Mouse (Mus musculus): ENCODE data around the gene 4931428F04Rik. TPM values are rescaled to one million over a fixed set of nuclear protein-coding genes. Genes with fewer than 3 reads are reported as not detected.
"Not testable (repeated sequence)": the region's sequence is repeated elsewhere in the genome, so short reads cannot be mapped to it uniquely, and the experiment has no call there.

The 4931428F04Rik gene
- polyA plus RNA-seq, 1 experiment from 2014 or later: 10.5 TPM

DNA sequence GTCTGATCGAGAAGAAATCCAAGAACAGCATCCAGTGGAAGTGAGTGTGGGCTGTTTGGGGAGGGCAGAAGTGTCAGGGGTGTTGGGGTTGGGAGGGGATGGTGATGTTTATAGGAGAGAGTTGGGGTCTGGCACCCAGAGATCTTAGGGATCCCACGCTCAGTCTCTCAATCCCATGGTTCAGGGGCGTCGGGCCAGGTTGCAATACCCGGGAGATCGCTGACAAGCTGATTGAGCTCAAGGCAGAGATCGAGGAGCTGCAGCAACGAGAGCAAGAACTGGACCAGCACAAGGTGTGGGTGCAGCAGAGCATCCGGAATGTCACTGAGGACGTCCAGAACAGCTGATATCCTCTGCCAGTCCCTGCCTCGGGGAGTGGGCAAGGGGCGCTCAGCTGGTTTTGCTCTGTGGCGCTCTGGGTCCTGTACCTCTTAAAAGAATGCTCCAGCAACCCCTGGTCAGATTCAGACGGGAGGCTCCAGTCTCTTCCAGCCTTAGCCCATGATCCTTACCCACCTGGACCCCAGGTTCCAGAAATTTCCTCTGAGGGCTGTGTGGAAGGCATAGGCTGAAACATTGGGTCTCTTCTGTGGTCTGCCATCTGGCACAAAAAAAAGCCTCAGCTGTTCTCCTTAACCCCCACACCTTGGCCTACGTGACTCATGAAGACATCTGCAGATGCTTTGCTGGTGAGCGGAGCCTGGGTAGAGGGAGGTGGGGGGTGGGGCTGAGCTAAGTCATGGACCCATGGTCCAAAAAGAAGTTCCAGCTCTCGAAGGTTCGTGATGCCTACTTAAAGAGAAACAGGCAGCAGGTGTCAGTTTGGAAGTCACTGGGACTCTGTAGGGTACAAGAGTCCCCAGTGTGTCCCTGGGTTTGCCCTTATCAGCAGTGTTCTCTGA lies 8.9 kb upstream of the 4931428F04Rik start:
- H3K27me3 ChIP-seq (ENCODE audit: insufficient read depth, low read length): no peaks in the 10 kb centered on the region
- peak overlapping the region; percentile 97 for H3K4me3 ChIP-seq (ENCODE audit: low read length)
- peaks cover 19% of the 10 kb centered on the region for H3K4me1 ChIP-seq (ENCODE audit: insufficient read depth, low read length)
- no peak overlapping the region; the same call in 1 of the 2 replicates for H3K27ac ChIP-seq (ENCODE audit: low read length)
- H3K4me2 ChIP-seq (replicated peaks; ENCODE audit: low read depth, low read length): peak overlapping the region; percentile 97
- peaks cover 41% of the 10 kb centered on the region for H3K36me3 ChIP-seq (ENCODE audit: insufficient read depth, low read length)
- peak overlapping the region; percentile 88 for H3K9ac ChIP-seq (replicated peaks; ENCODE audit: low read length)
- H3K9me3 ChIP-seq (ENCODE audit: low read length): no peaks in the 10 kb centered on the region
- ATAC-seq (ENCODE audit: low FRiP score, low TSS enrichment): no peak
- 52% methylated on average over 18 of the region's 18 CpGs for whole genome bisulfite sequencing

DNA sequence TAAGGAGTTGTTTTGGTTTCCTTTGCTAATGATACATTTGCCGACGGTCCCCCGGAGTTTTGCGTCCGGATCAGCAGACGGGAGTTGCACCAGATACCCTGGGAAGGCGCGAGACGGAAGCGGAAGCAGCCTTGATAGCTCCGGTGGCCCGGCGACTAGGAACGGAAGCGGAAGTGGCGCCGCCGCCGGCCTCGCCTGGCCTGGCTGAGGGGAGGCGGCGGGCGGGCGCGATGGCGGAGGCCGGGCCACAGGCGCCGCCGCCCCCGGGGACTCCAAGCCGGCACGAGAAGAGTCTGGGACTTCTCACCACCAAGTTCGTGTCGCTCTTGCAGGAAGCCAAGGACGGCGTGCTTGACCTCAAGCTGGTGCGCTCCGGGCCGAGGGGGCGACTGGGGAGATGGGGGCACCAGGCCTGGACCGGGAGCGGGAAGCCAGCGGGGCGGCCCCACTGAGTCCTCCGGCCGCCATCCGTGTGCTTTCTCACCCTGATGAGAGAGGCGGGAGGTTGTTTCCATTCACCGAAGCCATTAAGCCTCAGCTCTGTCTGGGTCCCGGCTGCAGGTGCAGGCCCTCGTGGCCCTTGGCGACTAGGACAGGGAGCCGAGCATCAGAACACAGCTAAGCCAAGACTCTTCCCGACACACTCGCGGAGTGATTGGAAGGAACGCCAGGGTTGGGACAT lies 8.0 kb upstream of the 4931428F04Rik start, which contains the start of gene E2f4:
TSS of gene E2f4 (plus strand) at position 153 of the 682 bp plus-strand sequence.
- WGBS: under 1% methylated on average over 55 of the region's 58 CpGs
- Histone ChIP-seq H3K9me3 (ENCODE audit: low read length) (no peaks in the 10 kb centered on the region), H3K27me3 (ENCODE audit: insufficient read depth, low read length) (no peaks in the 10 kb centered on the region), H3K4me2 (replicated peaks; ENCODE audit: low read depth, low read length) (peak within 1 kb of the TSS; percentile 97), H3K9ac (replicated peaks; ENCODE audit: low read length) (peak within 1 kb of the TSS; percentile 88), H3K27ac (ENCODE audit: low read length) (peak within 1 kb of the TSS; percentile 66), H3K4me1 (ENCODE audit: insufficient read depth, low read length) (peaks cover 19% of the 10 kb centered on the region), H3K36me3 (ENCODE audit: insufficient read depth, low read length) (peaks cover 34% of the 10 kb centered on the region), H3K4me3 (ENCODE audit: low read length) (peak within 1 kb of the TSS; percentile 97)
- peak; percentile 89 for ATAC-seq (ENCODE audit: low FRiP score, low TSS enrichment)

DNA sequence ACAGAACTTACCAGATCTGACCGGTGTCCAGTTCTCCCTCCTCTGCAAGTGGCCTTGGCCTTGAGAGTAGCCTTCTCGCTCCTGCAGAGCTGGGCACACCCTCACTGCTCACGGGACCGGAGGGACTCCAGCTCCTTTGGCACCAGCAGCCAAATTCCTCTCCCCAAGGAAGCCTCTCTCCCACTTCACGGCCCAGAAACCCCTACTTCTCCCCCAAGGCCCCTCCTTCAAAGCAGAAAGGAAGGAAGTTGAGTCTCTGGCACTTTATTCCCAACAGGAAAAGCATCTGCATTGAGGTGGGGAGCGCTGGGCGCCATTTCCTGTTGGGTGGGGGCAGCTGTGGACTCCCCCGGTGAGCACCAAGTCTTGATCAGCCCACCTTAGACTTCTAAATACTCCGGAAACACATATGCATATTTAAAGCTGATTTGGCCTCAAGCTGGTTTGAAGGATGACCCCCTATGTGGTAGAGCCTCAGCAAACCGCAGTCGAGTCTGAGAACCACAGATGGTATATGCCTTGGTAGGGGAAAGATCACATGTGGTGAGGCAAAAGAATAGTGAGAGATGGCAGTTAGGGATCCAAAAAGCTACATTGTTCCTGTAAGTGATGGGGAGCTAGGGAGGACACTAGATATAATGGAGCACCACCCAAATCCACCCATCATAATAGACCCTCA lies 6.4 kb upstream of the 4931428F04Rik start, which contains the start of gene Exoc3l:
TSS of gene Exoc3l (minus strand) at position 207 of the 679 bp plus-strand sequence.
- Histone ChIP-seq H3K27me3 (ENCODE audit: insufficient read depth, low read length) (no peaks in the 10 kb centered on the region), H3K4me2 (replicated peaks; ENCODE audit: low read depth, low read length) (peak within 1 kb of the TSS; percentile 97), H3K4me3 (ENCODE audit: low read length) (peak within 1 kb of the TSS; percentile 97), H3K9ac (replicated peaks; ENCODE audit: low read length) (peak within 1 kb of the TSS; percentile 24; the same call in 1 of the 2 replicates), H3K27ac (ENCODE audit: low read length) (peak within 1 kb of the TSS; percentile 66), H3K4me1 (ENCODE audit: insufficient read depth, low read length) (peaks cover 19% of the 10 kb centered on the region), H3K9me3 (ENCODE audit: low read length) (no peaks in the 10 kb centered on the region), H3K36me3 (ENCODE audit: insufficient read depth, low read length) (peaks cover 18% of the 10 kb centered on the region)
- WGBS: 56% methylated on average over 11 of the region's 11 CpGs
- no peak for ATAC-seq (ENCODE audit: low FRiP score, low TSS enrichment)

DNA sequence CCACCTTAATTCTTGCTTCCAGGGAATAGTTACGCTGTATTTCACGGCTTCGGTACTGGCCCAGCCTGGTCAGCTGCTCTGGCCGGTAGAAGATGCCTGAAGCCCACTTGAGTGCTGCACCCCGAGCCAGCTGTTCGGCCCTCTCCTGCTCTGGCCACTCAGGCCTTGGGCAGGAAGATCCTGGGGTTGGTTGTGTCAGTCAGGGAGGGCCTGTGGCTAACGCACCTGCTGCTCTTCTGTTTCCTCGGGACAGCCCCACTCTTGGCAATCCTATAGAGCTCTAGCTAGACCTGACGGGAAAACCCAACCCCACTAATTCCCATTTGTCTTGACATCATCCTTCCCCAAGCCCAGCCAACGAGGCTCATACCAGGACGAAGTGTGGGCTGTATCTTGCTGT lies 5.6 kb upstream of the 4931428F04Rik start:
- H3K27ac ChIP-seq (ENCODE audit: low read length): peak overlapping the region; percentile 66
- 69% methylated on average over 11 of the region's 11 CpGs for WGBS
- peak overlapping the region; percentile 45 for H3K4me2 ChIP-seq (replicated peaks; ENCODE audit: low read depth, low read length)
- peak overlapping the region; percentile 24; the same call in 1 of the 2 replicates for H3K9ac ChIP-seq (replicated peaks; ENCODE audit: low read length)
- peak overlapping the region; percentile 35 for H3K4me3 ChIP-seq (ENCODE audit: low read length)
- H3K36me3 ChIP-seq (ENCODE audit: insufficient read depth, low read length): peaks cover 10% of the 10 kb centered on the region
- peaks cover 6% of the 10 kb centered on the region for H3K27me3 ChIP-seq (ENCODE audit: insufficient read depth, low read length)
- no peaks in the 10 kb centered on the region for H3K9me3 ChIP-seq (ENCODE audit: low read length)
- ATAC-seq (ENCODE audit: low FRiP score, low TSS enrichment): no peak
- peaks cover 25% of the 10 kb centered on the region for H3K4me1 ChIP-seq (ENCODE audit: insufficient read depth, low read length)

DNA sequence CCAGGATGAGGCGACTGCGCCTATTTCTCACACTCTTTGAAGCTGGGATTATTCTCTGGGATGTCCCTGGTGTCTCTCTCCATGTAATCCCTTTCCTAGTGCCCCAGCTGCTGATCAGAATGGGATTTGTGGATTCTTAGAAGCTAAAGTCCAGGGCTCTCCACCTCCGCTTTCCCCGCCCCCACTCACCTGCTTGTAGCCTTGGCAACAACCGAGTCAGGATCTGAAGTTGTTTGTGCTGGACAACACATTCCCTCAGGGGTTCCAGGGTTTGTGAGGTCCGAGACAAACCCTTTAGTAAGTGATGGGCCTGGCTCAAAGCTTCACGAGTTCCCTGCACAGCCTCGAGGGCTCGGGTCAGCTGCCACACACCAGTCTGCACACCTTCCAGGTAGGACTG lies 5.1 kb upstream of the 4931428F04Rik start:
- peak overlapping the region; percentile 45 for H3K4me2 ChIP-seq (replicated peaks; ENCODE audit: low read depth, low read length)
- H3K4me1 ChIP-seq (ENCODE audit: insufficient read depth, low read length): peaks cover 30% of the 10 kb centered on the region
- H3K9me3 ChIP-seq (ENCODE audit: low read length): no peaks in the 10 kb centered on the region
- 70% methylated on average over 9 of the region's 9 CpGs for WGBS
- H3K27me3 ChIP-seq (ENCODE audit: insufficient read depth, low read length): peaks cover 11% of the 10 kb centered on the region
- H3K27ac ChIP-seq (ENCODE audit: low read length): no peak overlapping the region
- peak overlapping the region; percentile 24; the same call in 1 of the 2 replicates for H3K9ac ChIP-seq (replicated peaks; ENCODE audit: low read length)
- peaks cover 5% of the 10 kb centered on the region; the same call in 1 of the 2 replicates for H3K36me3 ChIP-seq (ENCODE audit: insufficient read depth, low read length)
- H3K4me3 ChIP-seq (ENCODE audit: low read length): peak overlapping the region; percentile 35
- ATAC-seq (ENCODE audit: low FRiP score, low TSS enrichment): no peak

DNA sequence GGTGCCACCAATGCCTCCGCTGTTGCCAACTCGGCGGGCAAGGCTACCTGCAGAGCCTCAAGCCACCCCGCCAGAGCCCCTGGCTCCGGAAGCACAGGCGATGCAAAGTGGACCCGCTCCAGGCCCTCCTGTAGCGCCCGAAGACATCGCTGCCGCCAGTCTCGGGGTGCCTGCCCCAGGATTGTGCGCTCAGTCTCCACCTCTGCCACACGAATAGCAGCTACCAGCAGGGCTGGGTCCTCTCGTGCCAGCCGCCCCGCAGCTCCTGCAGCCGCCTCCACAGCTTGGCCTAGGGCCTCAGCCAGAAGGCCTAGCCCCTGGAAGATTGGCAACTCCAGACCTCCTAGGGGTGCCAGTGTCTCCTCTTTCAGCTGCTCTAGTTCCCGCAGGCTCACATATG lies 3.7 kb upstream of the 4931428F04Rik start:
- Histone ChIP-seq H3K27ac (ENCODE audit: low read length) (no peak overlapping the region), H3K36me3 (ENCODE audit: insufficient read depth, low read length) (no peaks in the 10 kb centered on the region), H3K9me3 (ENCODE audit: low read length) (no peaks in the 10 kb centered on the region), H3K4me1 (ENCODE audit: insufficient read depth, low read length) (peaks cover 30% of the 10 kb centered on the region), H3K27me3 (ENCODE audit: insufficient read depth, low read length) (peaks cover 11% of the 10 kb centered on the region), H3K9ac (replicated peaks; ENCODE audit: low read length) (no peak overlapping the region), H3K4me2 (replicated peaks; ENCODE audit: low read depth, low read length) (no peak overlapping the region), H3K4me3 (ENCODE audit: low read length) (no peak overlapping the region)
- WGBS: 68% methylated on average over 19 of the region's 19 CpGs
- no peak for ATAC-seq (ENCODE audit: low FRiP score, low TSS enrichment)

DNA sequence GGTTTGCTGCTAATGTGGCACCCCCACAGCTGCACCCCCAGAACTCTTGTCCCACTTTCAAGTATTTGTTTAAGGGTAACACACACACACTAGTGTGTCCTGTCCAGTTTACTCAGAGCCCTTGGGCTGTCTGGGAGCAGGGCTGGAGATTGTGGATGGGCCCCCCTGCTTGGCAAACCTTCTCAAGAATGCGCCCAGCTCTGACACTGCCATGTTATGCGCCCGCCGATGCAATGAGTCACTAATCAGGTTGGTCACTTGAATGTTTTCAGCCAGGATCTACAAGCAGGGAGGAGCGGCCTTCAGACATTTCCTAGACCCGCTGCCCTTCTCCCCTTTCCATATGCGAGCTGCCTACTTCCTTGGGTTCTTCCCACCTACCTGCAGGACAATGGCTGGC lies 2.8 kb upstream of the 4931428F04Rik start:
- 90% methylated on average over 7 of the region's 7 CpGs for whole genome bisulfite sequencing
- H3K4me3 ChIP-seq (ENCODE audit: low read length): no peak overlapping the region
- H3K9me3 ChIP-seq (ENCODE audit: low read length): no peaks in the 10 kb centered on the region
- ATAC-seq (ENCODE audit: low FRiP score, low TSS enrichment): no peak
- H3K4me2 ChIP-seq (replicated peaks; ENCODE audit: low read depth, low read length): no peak overlapping the region
- H3K27ac ChIP-seq (ENCODE audit: low read length): no peak overlapping the region
- H3K36me3 ChIP-seq (ENCODE audit: insufficient read depth, low read length): no peaks in the 10 kb centered on the region
- H3K9ac ChIP-seq (replicated peaks; ENCODE audit: low read length): no peak overlapping the region
- H3K4me1 ChIP-seq (ENCODE audit: insufficient read depth, low read length): peaks cover 27% of the 10 kb centered on the region
- H3K27me3 ChIP-seq (ENCODE audit: insufficient read depth, low read length): peaks cover 11% of the 10 kb centered on the region

DNA sequence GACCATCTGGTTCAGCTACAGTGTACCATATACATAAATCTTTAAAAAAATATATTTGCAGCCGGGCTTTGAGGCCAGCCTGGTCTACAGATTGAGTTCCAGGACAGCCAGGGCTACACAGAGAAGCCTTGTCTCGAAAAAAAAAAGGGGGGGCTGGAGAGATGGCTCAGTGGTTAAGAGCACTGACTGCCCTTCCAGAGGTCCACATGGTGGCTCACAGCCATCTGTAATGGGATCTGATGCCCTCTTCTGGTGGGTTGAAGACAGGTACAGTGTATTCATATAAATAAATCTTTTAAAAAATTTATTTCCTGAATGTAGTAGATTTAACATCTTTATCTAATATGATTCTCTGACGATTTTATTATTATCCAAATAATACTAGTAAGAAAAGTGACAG lies 2.1 kb upstream of the 4931428F04Rik start:
- not testable (repeated sequence) for H3K4me2 ChIP-seq (replicated peaks; ENCODE audit: low read depth, low read length); ATAC-seq (ENCODE audit: low FRiP score, low TSS enrichment); H3K4me3 ChIP-seq (ENCODE audit: low read length); H3K9ac ChIP-seq (replicated peaks; ENCODE audit: low read length); H3K36me3 ChIP-seq (ENCODE audit: insufficient read depth, low read length); H3K9me3 ChIP-seq (ENCODE audit: low read length); H3K27ac ChIP-seq (ENCODE audit: low read length)
- peaks cover 11% of the 10 kb centered on the region for H3K27me3 ChIP-seq (ENCODE audit: insufficient read depth, low read length)
- peaks cover 23% of the 10 kb centered on the region for H3K4me1 ChIP-seq (ENCODE audit: insufficient read depth, low read length)
- 73% methylated on average over 3 of the region's 3 CpGs for WGBS

DNA sequence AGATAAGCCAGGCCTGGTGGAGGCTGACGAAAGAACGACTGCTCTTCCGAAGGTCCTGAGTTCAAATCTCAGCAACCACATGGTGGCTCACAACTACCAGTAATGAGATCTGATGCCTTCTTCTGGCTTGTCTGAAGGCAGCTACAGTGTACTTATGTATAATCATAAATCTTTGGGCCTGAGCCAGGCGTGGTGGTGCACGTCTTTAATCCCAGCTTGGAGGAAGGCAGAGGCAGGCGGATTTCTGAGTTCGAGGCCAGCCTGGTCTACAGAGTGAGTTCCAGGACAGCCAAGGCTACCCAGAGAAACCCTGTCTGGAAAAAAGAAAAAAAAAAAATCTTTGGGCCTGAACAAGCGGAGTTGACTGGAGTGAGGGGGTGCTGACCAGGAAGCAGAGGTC lies 1.7 kb upstream of the 4931428F04Rik start:
- not testable (repeated sequence) for H3K4me2 ChIP-seq (replicated peaks; ENCODE audit: low read depth, low read length); ATAC-seq (ENCODE audit: low FRiP score, low TSS enrichment); H3K4me3 ChIP-seq (ENCODE audit: low read length); H3K9ac ChIP-seq (replicated peaks; ENCODE audit: low read length); H3K27ac ChIP-seq (ENCODE audit: low read length); H3K9me3 ChIP-seq (ENCODE audit: low read length); H3K36me3 ChIP-seq (ENCODE audit: insufficient read depth, low read length)
- Histone ChIP-seq H3K27me3 (ENCODE audit: insufficient read depth, low read length) (peaks cover 11% of the 10 kb centered on the region), H3K4me1 (ENCODE audit: insufficient read depth, low read length) (peaks cover 20% of the 10 kb centered on the region)
- WGBS: 78% methylated on average over 8 of the region's 8 CpGs

All from kidney, embryonic 16.5 days (tissue).